In the genomic region with DNA sequence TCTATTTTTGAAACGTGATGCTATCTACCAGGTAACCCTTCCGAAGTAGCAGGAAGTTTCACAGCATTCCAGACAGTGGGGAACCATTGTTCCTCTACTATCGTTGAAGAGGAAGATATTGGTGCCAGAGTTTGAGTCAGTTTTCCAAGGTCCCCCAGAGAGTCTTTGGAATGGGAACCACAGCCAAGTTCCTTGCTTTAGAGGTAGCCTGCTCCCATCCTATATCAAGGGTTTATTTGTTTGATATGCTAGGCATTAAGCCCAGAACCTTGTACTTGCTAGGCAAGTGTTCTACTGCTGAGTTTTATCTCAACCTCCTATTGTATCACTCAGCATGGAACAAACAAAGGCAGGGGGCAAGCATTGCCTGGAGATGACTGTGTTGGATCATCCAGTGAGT, we compare ENCODE assay signal across 21 mouse cellular contexts. TPM values are rescaled to one million over a fixed set of nuclear protein-coding genes. Genes with fewer than 3 reads are reported as not detected.
DNase-seq lines count a peak whose midpoint lies in the region; ATAC-seq and TF ChIP-seq lines count a peak whose summit lies in the region.
"Had no signal": no experiment of that assay in that cellular context is flagged by ENCODE, and none has a peak within 500 bp of the region (broad histone marks: within the 10 kb centered on the region; RNA-seq: fewer than 3 reads in every experiment).

No protein-coding gene starts in this region.

- H3K27ac ChIP-seq in gastrocnemius, adult 2 months, result peak overlapping the region; percentile 80
- peak overlapping the region; percentile 46 for H3K27ac ChIP-seq in heart, embryonic 11.5 days (ENCODE audit: low read depth, low read length)
- H3K27ac ChIP-seq in heart, postnatal 0 days (ENCODE audit: low read depth), result peak overlapping the region; percentile 59
- H3K27ac ChIP-seq: hindbrain, embryonic 15.5 days; intestine, embryonic 15.5 days; left cerebral cortex, adult 2 months; liver, embryonic 12.5 days; midbrain, embryonic 13.5 days had no signal

- no peak for TF ChIP-seq CTCF in gastrocnemius, adult 2 months (IDR thresholded peaks at IDR 0.05)
- TF ChIP-seq CTCF in heart, postnatal 0 days (IDR thresholded peaks at IDR 0.05; ENCODE audit: low read depth), result no peak

- DNase-seq in gastrocnemius, adult 2 months, result no peak
- DNase-seq in gastrocnemius, postnatal 4 days (ENCODE audit: low spot score in 2 of 2), result no peak
- peak; percentile 13 to 36 for DNase-seq in kidney, postnatal 36 days
- DNase-seq in kidney, postnatal 4 days, result no peak
- DNase-seq in heart, postnatal 0 days (ENCODE audit: low spot score), result peak; percentile 63
- DNase-seq in spleen, postnatal 10 days (ENCODE audit: low spot score in 2 of 2), result no peak
- DNase-seq in left cerebral cortex, postnatal 36 days (ENCODE audit: low spot score in 2 of 2), result no peak
- DNase-seq: adrenal gland, postnatal 14 days; cerebellum, adult 9-10 months; gastrocnemius, postnatal 25 days; left cerebral cortex, postnatal 4 days; lung, adult 18-20 months; lung, postnatal 10 days; right cerebral cortex, postnatal 14 days had no signal

- intact Hi-C loops in gastrocnemius, adult 2 months (cut with DNase I), result no loop called here
- intact Hi-C loops in left cerebral cortex, postnatal 36 days (cut with DNase I), result no loop called here

- TF ChIP-seq EP300 in heart, postnatal 0 days (IDR thresholded peaks at IDR 0.05; ENCODE audit: low read depth), result no peak

- H3K4me2 ChIP-seq in heart, embryonic 11.5 days, result no peak overlapping the region
- H3K4me2 ChIP-seq in heart, postnatal 0 days (ENCODE audit: low read depth, low read length), result no peak overlapping the region
- H3K4me2 ChIP-seq: hindbrain, embryonic 15.5 days; intestine, embryonic 15.5 days; liver, embryonic 12.5 days; midbrain, embryonic 13.5 days had no signal

- no peak overlapping the region for H3K9ac ChIP-seq in heart, embryonic 11.5 days (ENCODE audit: low read depth, low read length)
- H3K9ac ChIP-seq in heart, postnatal 0 days (replicated peaks; ENCODE audit: low read depth, low read length), result no peak overlapping the region
- H3K9ac ChIP-seq: hindbrain, embryonic 15.5 days; intestine, embryonic 15.5 days; liver, embryonic 12.5 days; midbrain, embryonic 13.5 days had no signal

- no peaks in the 10 kb centered on the region for H3K9me3 ChIP-seq in heart, embryonic 11.5 days (replicated peaks; ENCODE audit: control insufficient read depth, low read length)
- H3K9me3 ChIP-seq in heart, postnatal 0 days (replicated peaks; ENCODE audit: control insufficient read depth, low read length), result no peaks in the 10 kb centered on the region
- H3K9me3 ChIP-seq: hindbrain, embryonic 15.5 days; intestine, embryonic 15.5 days; liver, embryonic 12.5 days; midbrain, embryonic 13.5 days had no signal

- no peak overlapping the region for H3K4me3 ChIP-seq in gastrocnemius, adult 2 months
- no peak overlapping the region for H3K4me3 ChIP-seq in heart, embryonic 11.5 days (ENCODE audit: low read depth, low read length)
- no peak overlapping the region for H3K4me3 ChIP-seq in heart, postnatal 0 days (ENCODE audit: low read depth, low read length)
- H3K4me3 ChIP-seq: hindbrain, embryonic 15.5 days; intestine, embryonic 15.5 days; left cerebral cortex, adult 2 months; liver, embryonic 12.5 days; midbrain, embryonic 13.5 days had no signal

- H3K36me3 ChIP-seq in heart, embryonic 11.5 days (ENCODE audit: control insufficient read depth, insufficient read depth, low read length), result no peaks in the 10 kb centered on the region
- H3K36me3 ChIP-seq in heart, postnatal 0 days (replicated peaks; ENCODE audit: control insufficient read depth, insufficient read depth, low read length), result no peaks in the 10 kb centered on the region
- H3K36me3 ChIP-seq: hindbrain, embryonic 15.5 days; intestine, embryonic 15.5 days; liver, embryonic 12.5 days; midbrain, embryonic 13.5 days had no signal

- no peaks in the 10 kb centered on the region for H3K27me3 ChIP-seq in heart, embryonic 11.5 days (ENCODE audit: control insufficient read depth, insufficient read depth, low read length)
- H3K27me3 ChIP-seq in heart, postnatal 0 days (ENCODE audit: control insufficient read depth, insufficient read depth, low read length), result no peaks in the 10 kb centered on the region
- H3K27me3 ChIP-seq: hindbrain, embryonic 15.5 days; intestine, embryonic 15.5 days; liver, embryonic 12.5 days; midbrain, embryonic 13.5 days had no signal

- H3K4me1 ChIP-seq in heart, embryonic 11.5 days (ENCODE audit: control insufficient read depth, insufficient read depth, low read length), result peaks cover 15% of the 10 kb centered on the region
- H3K4me1 ChIP-seq in heart, postnatal 0 days (ENCODE audit: control insufficient read depth, insufficient read depth), result peaks cover 34% of the 10 kb centered on the region
- H3K4me1 ChIP-seq: hindbrain, embryonic 15.5 days; liver, embryonic 12.5 days had no signal

- no peak; the same call in 1 of the 2 replicates for ATAC-seq in heart, embryonic 11.5 days (replicated peaks; ENCODE audit: insufficient number of reproducible peaks, low FRiP score, low TSS enrichment)
- ATAC-seq in heart, postnatal 0 days (ENCODE audit: insufficient read depth, low read depth), result peak; percentile 55
- ATAC-seq: forebrain, embryonic 16.5 days; intestine, embryonic 15.5 days; liver, embryonic 12.5 days; midbrain, embryonic 13.5 days had no signal

- 31% methylated on average over 3 of the region's 3 CpGs for WGBS in heart, embryonic 11.5 days (ENCODE audit: insufficient replicate concordance)
- 4% methylated on average over 3 of the region's 3 CpGs for WGBS in heart, postnatal 0 days

RNA-seq across cellular contexts. Expression of a gene that starts 15.7 kb away (rescaled TPM):
- 10 to 100 TPM; 13.3 to 22.3 TPM for total RNA-seq in gastrocnemius, adult 2 months (2021)
- total RNA-seq in gastrocnemius, postnatal 4 days (2021), result 100 to 1,000 TPM; 173 to 197 TPM
- polyA plus RNA-seq in heart, embryonic 11.5 days (2014; fragmentation: Nextera tagmentation; extraction: Ambion mirVana), result 91.8 and 120 TPM in 2 replicates
- 120 and 124 TPM in 2 replicates for total RNA-seq in heart, postnatal 0 days (2014; rRNA removed; ENCODE audit: low replicate concordance)
- polyA plus RNA-seq in heart, postnatal 0 days (2015; fragmentation: Nextera tagmentation; extraction: Ambion mirVana), result 68.7 and 72.2 TPM in 2 replicates
- total RNA-seq in left cerebral cortex, postnatal 36 days (2021), result 10 to 100 TPM; 10.1 to 13.0 TPM

Comparison
In these comparisons a context has a peak if more than half of its experiments do, and no peak if none do; other contexts are left out.
1. DNase-seq: peak in kidney, postnatal 36 days (2 of 2) and heart, postnatal 0 days (single experiment); none in gastrocnemius, adult 2 months (single experiment), gastrocnemius, postnatal 4 days (0 of 2), kidney, postnatal 4 days (0 of 2), spleen, postnatal 10 days (0 of 2) and left cerebral cortex, postnatal 36 days (0 of 2).
2. Peak in every context shown above with its lines, with median percentiles within 50 percentile points of each other: H3K27ac ChIP-seq.